Mouse (Mus musculus) megakaryocyte, embryonic 14.5 days (primary cell): ENCODE data around the gene Zfp687. TPM values are rescaled to one million over a fixed set of nuclear protein-coding genes. Genes with fewer than 3 reads are reported as not detected.

ENCODE experiments used
- H3K27me3 ChIP-seq: replicated peaks from 2 replicates; pipeline ENCODE3; 2012; ENCODE audit warnings: inconsistent platforms
- H3K36me3 ChIP-seq: replicated peaks from 2 replicates; pipeline ENCODE3; 2012; ENCODE audit warnings: low read length, inconsistent platforms, mixed read lengths
- H3K4me1 ChIP-seq: 2 replicates; pipeline ENCODE4 v1.6.1; 2012; ENCODE audit warnings: inconsistent platforms
- H3K4me3 ChIP-seq: replicated peaks from 2 replicates; pipeline ENCODE3; 2012; ENCODE audit warnings: moderate library complexity, mild to moderate bottlenecking, inconsistent platforms
- H3K9me3 ChIP-seq: 2 replicates; pipeline ENCODE4 v1.6.1; 2012; ENCODE audit warnings: inconsistent platforms
- FLI1 ChIP-seq: IDR thresholded peaks from 2 replicates; pipeline ENCODE4 v1.6.1; 2012; ENCODE audit warnings: low read length, inconsistent platforms, mixed read lengths
- GATA1 ChIP-seq: IDR thresholded peaks from 3 replicates; pipeline ENCODE4 v1.6.1; 2012; ENCODE audit warnings: mixed read lengths, low read length, inconsistent platforms, borderline replicate concordance
- polyA plus RNA-seq: library from polyadenylated mRNA; stranded (reverse); fragments of >175 nt; gene quantifications from 2 replicates; pipeline ENCODE4 v1.2.3, GENCODE M21; 2012; ENCODE audit warnings: low replicate concordance; ENCODE audit not compliant: insufficient read depth

The Zfp687 gene
- polyA plus RNA-seq, 1 experiment: 16.9 TPM

DNA sequence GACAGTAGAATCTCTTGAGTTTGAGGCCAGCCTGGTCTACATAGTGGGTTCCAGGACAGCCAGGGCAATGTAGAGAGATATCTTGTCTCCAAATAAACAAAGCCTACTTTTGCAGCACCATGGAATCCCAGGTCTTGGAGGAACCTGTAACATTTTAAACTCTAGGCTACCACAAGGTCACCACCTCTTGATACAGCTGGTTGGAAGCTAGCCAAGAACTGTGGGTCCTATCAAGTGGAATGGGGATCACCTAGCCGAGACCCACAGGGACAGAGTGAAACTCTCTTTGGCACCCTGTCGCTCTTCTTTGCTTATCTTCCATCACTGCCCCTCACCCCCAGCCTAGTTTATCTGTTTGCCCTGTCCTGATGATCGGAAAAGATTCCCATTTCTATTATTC, 42.7 kb downstream of the Zfp687 start:
- Histone ChIP-seq H3K9me3 (no peaks in the 10 kb centered on the region), H3K27me3 (no peaks in the 10 kb centered on the region), H3K4me3 (no peak overlapping the region), H3K4me1 (peaks cover 28% of the 10 kb centered on the region), H3K36me3 (peaks cover 7% of the 10 kb centered on the region)
- TF ChIP-seq GATA1: no peak
- no peak for TF ChIP-seq FLI1

DNA sequence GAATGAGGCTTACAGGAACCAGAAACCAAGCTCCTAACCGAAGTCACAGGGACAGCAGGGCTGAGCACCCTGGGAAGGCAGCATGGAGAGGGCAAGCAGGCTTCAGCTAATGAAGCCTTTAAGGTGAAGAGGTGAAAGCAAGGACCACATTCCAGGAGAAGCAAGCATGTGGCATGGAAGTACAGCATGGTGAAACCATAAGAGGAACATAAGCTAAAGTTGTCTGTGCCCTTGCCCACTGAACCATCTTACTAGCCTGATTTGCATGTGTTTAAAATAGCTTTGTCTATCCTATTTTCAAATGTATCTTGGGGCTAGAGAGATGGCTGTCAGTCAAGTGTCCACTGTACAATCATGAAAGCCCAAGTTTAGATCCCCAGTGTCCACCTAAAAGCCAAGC, 49.4 kb downstream of the Zfp687 start:
- Histone ChIP-seq H3K9me3 (no peaks in the 10 kb centered on the region), H3K36me3 (no peaks in the 10 kb centered on the region), H3K4me1 (peaks cover 7% of the 10 kb centered on the region; the same call in 1 of the 2 replicates), H3K27me3 (peaks cover 3% of the 10 kb centered on the region), H3K4me3 (no peak overlapping the region)
- TF ChIP-seq FLI1: no peak
- TF ChIP-seq GATA1: no peak

DNA sequence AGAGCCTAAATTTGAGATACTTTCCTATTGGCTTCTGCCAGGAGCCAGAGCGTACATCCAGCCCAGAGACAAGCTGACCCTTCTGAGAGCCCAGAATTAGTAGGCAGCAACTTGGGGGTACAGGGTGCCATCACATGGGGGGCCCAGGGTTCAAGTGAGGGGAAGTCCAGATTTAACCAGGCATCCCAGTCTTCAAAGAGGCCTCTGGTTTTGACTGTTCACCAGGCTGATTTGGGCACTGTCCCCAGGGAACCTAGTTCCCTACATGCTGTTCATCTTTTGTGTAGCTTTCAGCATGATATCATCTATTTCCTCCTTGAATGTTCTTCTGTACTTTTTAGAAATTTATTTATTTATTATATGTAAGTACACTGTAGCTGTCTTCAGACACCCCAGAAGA, 50.3 kb downstream of the Zfp687 start:
- Histone ChIP-seq H3K4me3 (no peak overlapping the region), H3K9me3 (no peaks in the 10 kb centered on the region), H3K4me1 (peaks cover 7% of the 10 kb centered on the region; the same call in 1 of the 2 replicates), H3K36me3 (no peaks in the 10 kb centered on the region), H3K27me3 (peaks cover 3% of the 10 kb centered on the region)
- TF ChIP-seq FLI1: no peak
- no peak for TF ChIP-seq GATA1

DNA sequence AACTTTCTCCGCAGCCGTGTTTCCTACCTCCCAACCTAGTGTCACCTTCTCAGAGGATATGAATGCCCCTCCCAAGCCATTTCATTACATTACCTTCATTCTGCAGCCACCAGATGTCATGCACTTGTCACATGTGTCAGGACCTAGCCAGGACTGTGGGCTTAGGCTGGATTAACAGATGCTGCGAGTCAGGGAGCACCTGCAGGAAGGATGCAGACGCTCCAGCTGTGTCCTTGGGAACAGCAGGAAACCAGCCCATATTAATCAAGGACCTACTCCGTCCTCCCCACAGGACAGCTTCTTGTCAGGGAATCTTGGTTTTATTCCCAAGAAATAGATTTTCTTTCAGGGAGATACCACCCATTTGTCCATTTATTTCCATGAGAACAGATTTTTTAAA, 54.9 kb downstream of the Zfp687 start:
- H3K9me3 ChIP-seq: no peaks in the 10 kb centered on the region
- peaks cover 43% of the 10 kb centered on the region for H3K36me3 ChIP-seq
- no peaks in the 10 kb centered on the region for H3K27me3 ChIP-seq
- H3K4me1 ChIP-seq: peaks cover 19% of the 10 kb centered on the region
- no peak for TF ChIP-seq GATA1
- TF ChIP-seq FLI1: no peak
- H3K4me3 ChIP-seq: no peak overlapping the region

DNA sequence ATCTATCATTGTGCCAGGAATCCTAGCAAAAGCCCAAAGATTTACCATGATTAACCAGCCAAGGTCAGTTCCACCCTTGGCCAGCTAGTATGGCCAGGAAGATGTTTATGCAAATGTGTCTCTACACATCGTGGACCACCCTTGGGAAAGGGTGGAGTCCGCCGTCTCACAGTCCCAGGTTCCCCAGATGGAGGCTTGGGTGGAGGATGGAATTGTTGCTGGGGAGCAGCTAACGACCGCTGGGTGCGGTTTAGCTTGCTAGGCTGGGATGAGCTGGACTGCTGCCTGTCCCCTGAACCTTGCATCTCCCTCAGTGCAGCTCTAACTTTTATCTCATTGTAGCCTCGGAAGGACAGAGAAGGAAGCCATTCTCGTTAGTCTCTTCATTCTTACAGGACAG, 55.4 kb downstream of the Zfp687 start:
- TF ChIP-seq FLI1 (no peak), GATA1 (no peak)
- Histone ChIP-seq H3K36me3 (peaks cover 45% of the 10 kb centered on the region), H3K4me3 (no peak overlapping the region), H3K9me3 (no peaks in the 10 kb centered on the region), H3K4me1 (peaks cover 24% of the 10 kb centered on the region), H3K27me3 (no peaks in the 10 kb centered on the region)

DNA sequence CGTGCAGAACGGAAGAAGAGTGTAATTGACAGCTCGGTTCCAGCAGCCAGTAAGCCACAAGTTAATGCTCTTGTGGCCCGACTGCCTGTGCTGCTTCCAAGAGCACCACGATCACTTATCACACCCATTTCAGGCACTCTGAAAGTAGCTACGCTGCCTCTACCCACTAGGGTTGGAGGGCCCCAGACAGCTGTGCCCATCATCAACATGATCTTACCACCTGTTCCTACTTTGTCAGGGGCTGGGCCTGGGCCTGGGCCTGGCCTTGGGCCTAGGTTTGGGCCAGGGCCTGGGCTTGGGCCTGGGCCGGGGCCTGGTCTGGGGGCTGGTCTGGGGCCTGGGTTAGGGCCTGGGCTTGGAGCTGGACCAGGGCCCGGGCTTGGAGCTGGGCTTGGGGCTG, 57.0 kb downstream of the Zfp687 start:
- Histone ChIP-seq H3K9me3 (no peaks in the 10 kb centered on the region), H3K4me1 (peaks cover 27% of the 10 kb centered on the region), H3K4me3 (no peak overlapping the region), H3K27me3 (no peaks in the 10 kb centered on the region), H3K36me3 (peaks cover 45% of the 10 kb centered on the region)
- TF ChIP-seq FLI1 (no peak), GATA1 (no peak)

Other genes starting within 250 kb of the Zfp687 start
- 0.20 TPM in 1 of 2 replicates, not detected in the other for gene Cgn, start 229.0 kb downstream of the Zfp687 start, polyA plus RNA-seq
- gene Pogz, start 177.9 kb downstream of the Zfp687 start, polyA plus RNA-seq: 18.3 and 29.1 TPM in 2 replicates
- gene Psmb4, start 128.5 kb downstream of the Zfp687 start, polyA plus RNA-seq: 186 and 205 TPM in 2 replicates
- gene Selenbp1, start 82.4 kb downstream of the Zfp687 start, polyA plus RNA-seq: 14.7 and 28.8 TPM in 2 replicates
- gene Rfx5, start 61.4 kb downstream of the Zfp687 start, polyA plus RNA-seq: 0.45 TPM in 1 of 2 replicates, not detected in the other
- 1.4 and 2.1 TPM in 2 replicates for gene Pi4kb, start 40.7 kb downstream of the Zfp687 start, polyA plus RNA-seq
- 24.8 and 169 TPM in 2 replicates for gene Psmd4, start 27.2 kb upstream of the Zfp687 start, polyA plus RNA-seq
- 6.3 and 16.2 TPM in 2 replicates for gene Pip5k1a, start 91.5 kb upstream of the Zfp687 start, polyA plus RNA-seq
- 231 and 749 TPM in 2 replicates for gene Vps72, start 95.6 kb upstream of the Zfp687 start, polyA plus RNA-seq
- not detected in 2 replicates for gene Tmod4, start 109.0 kb upstream of the Zfp687 start, polyA plus RNA-seq
- gene Scnm1, start 118.6 kb upstream of the Zfp687 start, polyA plus RNA-seq: 5.8 and 7.2 TPM in 2 replicates
- gene Lysmd1, start 118.6 kb upstream of the Zfp687 start, polyA plus RNA-seq: 3.8 and 5.1 TPM in 2 replicates
- 34.2 TPM in 1 of 2 replicates, not detected in the other for gene Tnfaip8l2, start 126.9 kb upstream of the Zfp687 start, polyA plus RNA-seq
- gene Sema6c, start 145.0 kb upstream of the Zfp687 start, polyA plus RNA-seq: 1.2 and 4.0 TPM in 2 replicates
- gene Gabpb2, start 202.5 kb upstream of the Zfp687 start, polyA plus RNA-seq: 0.60 TPM in 1 of 2 replicates, not detected in the other
- gene Cdc42se1, start 213.3 kb upstream of the Zfp687 start, polyA plus RNA-seq: 183 and 363 TPM in 2 replicates
- 10.4 and 11.3 TPM in 2 replicates for gene Mllt11, start 216.7 kb upstream of the Zfp687 start, polyA plus RNA-seq
- gene Gm128, start 226.2 kb upstream of the Zfp687 start, polyA plus RNA-seq: 1.7 and 3.7 TPM in 2 replicates
- 0.30 TPM in 1 of 2 replicates, not detected in the other for gene Bnipl, start 235.7 kb upstream of the Zfp687 start, polyA plus RNA-seq